Mouse (Mus musculus): ENCODE results near the gene Gtf2h5.

Gene Gtf2h5

DNA sequence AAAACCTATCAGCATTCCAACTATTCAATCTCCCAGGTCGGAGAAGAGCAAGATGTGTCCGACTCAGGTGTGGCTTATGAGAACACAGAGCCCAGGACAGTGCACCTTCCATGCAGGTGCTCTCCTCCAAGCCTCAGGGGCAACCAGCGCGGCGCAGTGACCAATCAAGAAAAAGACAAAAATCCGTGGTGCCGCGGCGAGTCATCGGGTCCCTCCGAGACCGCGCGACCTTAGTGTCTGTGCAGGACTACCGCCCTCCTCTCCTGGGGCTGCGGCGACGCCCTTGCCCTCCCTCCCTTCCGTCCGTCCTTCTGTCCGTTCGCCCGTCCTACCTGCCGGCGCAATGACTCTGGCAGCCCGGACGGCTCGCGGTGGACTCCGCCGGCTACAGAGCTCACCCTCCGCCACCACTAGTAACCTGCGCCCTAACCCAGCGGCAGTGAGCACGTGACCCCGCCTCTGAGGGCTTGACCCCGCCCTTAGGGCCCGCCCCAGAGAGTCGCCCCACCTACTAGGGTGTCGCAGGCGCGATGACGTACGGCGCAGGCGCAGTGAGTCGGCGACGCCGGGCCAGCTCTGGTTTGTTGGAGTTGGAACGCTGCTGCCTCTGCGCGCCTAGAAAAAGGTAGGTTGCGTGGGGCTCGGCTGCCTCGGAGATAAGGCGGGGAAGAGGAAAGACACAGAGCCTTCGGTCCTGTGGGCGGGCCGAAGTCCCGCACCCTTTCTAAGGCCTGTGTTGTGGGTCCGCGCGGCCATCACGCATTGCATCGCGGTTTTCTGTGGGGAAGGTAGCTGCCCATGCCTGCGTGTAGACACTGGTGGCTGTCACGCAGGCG lies at the start of gene Gtf2h5, which contains the start of gene Serac1:
Gtf2h5 (plus strand) TSS at position 500 of the 836 bp plus-strand sequence.
Serac1 (minus strand) TSS at position 455 of the 836 bp plus-strand sequence.
- ChIA-PET POLR2A (interaction anchor here (0.6 to 6.1 kb wide), 66 partner anchors 9 to 1826 kb away, joined by 3 to 93 read pairs (median 4); partner anchors contain the start of genes Tulp4 (in 3 of the 4), Rps6ka2 (in 1 of the 4) and Tmem242 (in 1 of the 4)), CTCF (interaction anchor here in 2 of 4 experiments (0.8 to 2.0 kb wide), 7 partner anchors 12 to 650 kb away, joined by 3 to 20 read pairs (median 3); no protein-coding TSS in a partner anchor)

- CTCF ChIA-PET: interaction anchor here in 3 of 4 experiments (0.5 to 1.6 kb wide), 7 partner anchors 12 to 575 kb away, joined by 3 to 8 read pairs (median 4); no protein-coding TSS in a partner anchor
- POLR2A ChIA-PET: interaction anchor here in 2 of 4 experiments (0.7 to 1.5 kb wide), 9 partner anchors 9 to 595 kb away, joined by 3 to 5 read pairs (median 3); partner anchors contain the start of gene Tmem242 (in 1 of the 2)
Observed at GRCm38 (mm10) chr17:6035661-6036060, 43.9 kb upstream of the Gtf2h5 start.

DNA sequence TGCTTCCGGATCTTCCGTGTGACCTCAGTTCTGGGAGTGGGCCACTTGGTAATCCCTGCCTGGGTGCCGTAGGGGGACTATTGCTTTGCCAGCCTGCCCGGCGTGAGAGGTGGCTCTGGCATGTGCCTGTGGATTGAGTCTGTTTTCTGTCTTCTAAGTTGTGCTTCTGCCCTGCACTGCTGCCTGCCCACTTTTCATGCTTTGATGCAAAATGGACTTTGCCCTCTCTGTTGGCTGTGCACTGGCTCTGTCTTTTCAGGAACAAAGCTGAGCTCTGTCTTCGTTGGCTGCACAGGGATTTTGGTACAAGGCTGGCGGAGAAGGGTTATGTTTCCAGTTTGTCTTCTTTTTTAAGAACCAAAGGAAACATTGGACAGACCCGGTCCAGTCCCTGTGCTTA lies 43.1 kb upstream of the Gtf2h5 start:
- ChIA-PET POLR2A (interaction anchor here in 2 of 4 experiments (0.9 to 1.5 kb wide), 4 partner anchors 9 to 596 kb away, joined by 3 to 5 read pairs (median 3); partner anchors contain the start of gene Tmem242 (in 1 of the 2)), CTCF (interaction anchor here (0.6 to 1.6 kb wide), 7 partner anchors 13 to 730 kb away, joined by 3 to 8 read pairs (median 4); no protein-coding TSS in a partner anchor)

GRCm38 (mm10) chr17:6036872-6037271 lies 42.7 kb upstream of the Gtf2h5 start:
- ChIA-PET CTCF (interaction anchor here in 3 of 4 experiments (0.6 to 1.3 kb wide), 4 partner anchors 13 to 145 kb away, joined by 4 read pairs; no protein-coding TSS in a partner anchor), POLR2A (interaction anchor here in 1 of 4 experiments (1.4 to 1.8 kb wide), 2 partner anchors 11 to 12 kb away, joined by 4 to 5 read pairs; no protein-coding TSS in a partner anchor)

DNA sequence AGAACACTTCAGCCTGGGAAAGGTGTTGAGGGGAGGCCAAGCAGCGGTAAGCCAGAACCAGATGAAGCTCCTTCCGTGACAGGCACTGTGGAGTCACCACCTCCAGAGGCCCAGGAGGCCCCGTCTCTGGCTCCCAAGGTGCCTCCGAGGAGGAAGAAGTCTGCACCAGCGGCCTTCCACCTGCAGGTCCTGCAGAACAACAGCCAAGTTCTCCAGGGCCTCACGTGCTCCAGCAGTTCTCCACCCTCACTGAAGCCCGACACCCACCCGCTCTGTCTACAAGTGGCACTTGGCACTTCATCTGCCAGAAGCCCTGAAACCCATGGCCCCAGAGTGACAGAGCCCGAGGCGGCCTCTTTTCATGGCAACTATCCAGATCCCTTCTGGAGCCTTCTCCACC lies 42.1 kb upstream of the Gtf2h5 start:
- CTCF ChIA-PET: interaction anchor here in 2 of 4 experiments (1.2 to 1.5 kb wide), 1 partner anchor 18 kb away, joined by 4 to 5 read pairs; no protein-coding TSS in a partner anchor

GRCm38 (mm10) chr17:6052801-6053200 lies 26.8 kb upstream of the Gtf2h5 start:
- ChIA-PET POLR2A (interaction anchor here in 1 of 4 experiments (0.9 kb wide), 1 partner anchor 17 kb away, joined by 3 read pairs; no protein-coding TSS in a partner anchor), CTCF (no interaction called here)

More for the DNA sequence above, 42.1 kb upstream of the Gtf2h5 start:
- POLR2A ChIA-PET: interaction anchor here in 1 of 4 experiments (1.0 to 1.8 kb wide), 2 partner anchors 10 to 42 kb away, joined by 4 read pairs; partner anchors contain the start of genes Gtf2h5 and Serac1

GRCm38 (mm10) chr17:6054934-6055355 lies 24.6 kb upstream of the Gtf2h5 start:
- ChIA-PET CTCF (interaction anchor here (0.5 to 3.2 kb wide), 48 partner anchors 10 to 626 kb away, joined by 3 to 20 read pairs (median 4); partner anchors contain the start of genes Gtf2h5 (in 2 of the 4), Serac1 (in 2 of the 4) and Synj2 (in 1 of the 4)), POLR2A (interaction anchor here (0.6 to 3.5 kb wide), 13 partner anchors 10 to 70 kb away, joined by 3 to 27 read pairs (median 4); partner anchors contain the start of genes Gtf2h5 (in 2 of the 4) and Serac1 (in 2 of the 4))

GRCm38 (mm10) chr17:6062793-6063192 lies 16.8 kb upstream of the Gtf2h5 start:
- POLR2A ChIA-PET: interaction anchor here in 1 of 4 experiments (3.6 kb wide), 1 partner anchor 17 kb away, joined by 19 read pairs; the partner anchor contains the start of genes Gtf2h5 and Serac1

DNA sequence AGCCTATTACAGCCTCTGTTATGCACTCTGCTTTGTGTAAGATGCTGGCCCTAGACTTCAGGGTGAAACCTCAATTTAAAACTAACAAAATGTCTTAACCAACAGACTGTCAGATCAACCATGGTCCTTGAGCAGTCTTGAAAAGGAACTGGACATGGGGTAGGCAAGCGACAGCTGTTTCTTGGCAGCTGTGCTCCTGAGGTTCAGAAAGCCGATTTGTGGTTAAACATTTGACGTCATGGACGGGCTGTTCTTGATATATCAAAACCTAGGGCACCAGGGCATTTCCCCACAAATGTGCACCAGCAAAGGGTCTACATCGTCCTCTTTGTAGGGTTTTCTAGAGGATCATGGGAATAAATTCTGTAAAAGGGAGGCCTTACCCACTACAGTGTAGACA lies 16.1 kb upstream of the Gtf2h5 start:
- ChIA-PET POLR2A (interaction anchor here in 2 of 4 experiments (1.0 to 3.6 kb wide), 3 partner anchors 10 to 36 kb away, joined by 3 to 19 read pairs (median 3); partner anchors contain the start of genes Gtf2h5 (in 1 of the 2) and Serac1 (in 1 of the 2)), CTCF (interaction anchor here in 2 of 4 experiments (0.6 to 4.1 kb wide), 3 partner anchors 8 to 126 kb away, joined by 3 to 17 read pairs (median 4); no protein-coding TSS in a partner anchor)

More at GRCm38 (mm10) chr17:6062793-6063192, 16.8 kb upstream of the Gtf2h5 start:
- CTCF ChIA-PET: interaction anchor here in 2 of 4 experiments (1.1 to 4.1 kb wide), 2 partner anchors 7 to 33 kb away, joined by 3 to 17 read pairs; no protein-coding TSS in a partner anchor

- ChIA-PET POLR2A (interaction anchor here in 1 of 4 experiments (0.9 to 3.6 kb wide), 3 partner anchors 9 to 81 kb away, joined by 3 to 19 read pairs (median 3); partner anchors contain the start of genes Gtf2h5 and Serac1), CTCF (interaction anchor here in 1 of 4 experiments (0.7 to 4.1 kb wide), 2 partner anchors 11 to 12 kb away, joined by 4 to 17 read pairs; no protein-coding TSS in a partner anchor)
Observed at GRCm38 (mm10) chr17:6066021-6066420, 13.6 kb upstream of the Gtf2h5 start.

DNA sequence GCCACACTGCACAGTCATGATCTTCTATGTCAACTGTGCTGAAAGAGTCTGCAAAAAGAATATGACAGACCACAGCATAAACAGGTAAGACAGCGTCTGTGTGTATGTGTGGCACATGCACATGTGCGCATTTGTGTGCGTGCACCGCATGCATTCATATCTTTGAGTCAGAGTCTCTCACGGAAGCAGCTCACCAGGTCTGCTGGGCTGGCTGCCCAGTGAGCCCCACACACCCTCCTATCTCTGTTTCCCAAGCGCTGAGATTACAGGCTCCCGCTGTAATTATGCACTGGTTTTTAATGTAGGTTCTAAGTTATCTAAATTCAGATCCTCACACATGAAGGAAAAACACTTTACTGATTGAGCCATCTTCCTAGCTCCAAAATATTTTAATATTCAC lies 12.0 kb upstream of the Gtf2h5 start:
- ChIA-PET CTCF (interaction anchor here in 1 of 4 experiments (1.0 kb wide), 1 partner anchor 12 kb away, joined by 3 read pairs; the partner anchor contains the start of genes Gtf2h5 and Serac1), POLR2A (no interaction called here)

DNA sequence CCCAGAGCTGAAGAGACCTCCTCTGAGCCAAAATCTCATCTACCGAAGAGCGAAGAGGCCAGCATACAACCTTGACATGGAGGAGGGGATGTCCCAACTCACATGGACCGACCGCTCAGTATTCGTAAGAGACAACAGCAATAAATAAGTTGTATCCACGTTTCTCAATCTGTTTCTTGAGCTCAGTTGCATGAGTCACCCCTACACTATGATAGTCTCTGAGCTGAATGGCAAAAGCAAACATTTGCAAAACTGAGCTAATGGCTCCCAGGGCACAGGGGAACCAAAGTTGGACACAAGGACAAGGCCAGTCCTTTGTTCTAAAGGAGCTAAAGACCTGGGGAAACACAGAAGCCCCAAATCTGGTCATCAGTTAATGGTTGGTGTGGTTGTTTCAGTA lies 9.7 kb upstream of the Gtf2h5 start:
- ChIA-PET POLR2A (interaction anchor here in 3 of 4 experiments (0.9 to 3.2 kb wide), 10 partner anchors 9 to 27 kb away, joined by 3 to 21 read pairs (median 5); partner anchors contain the start of genes Gtf2h5 (in 3 of the 3) and Serac1 (in 3 of the 3)), CTCF (interaction anchor here in 3 of 4 experiments (0.8 to 1.1 kb wide), 3 partner anchors 14 to 15 kb away, joined by 3 read pairs; no protein-coding TSS in a partner anchor)

- ChIA-PET POLR2A (interaction anchor here in 2 of 4 experiments (0.8 to 2.0 kb wide), 5 partner anchors 8 to 24 kb away, joined by 3 to 5 read pairs (median 3); no protein-coding TSS in a partner anchor), CTCF (interaction anchor here in 1 of 4 experiments (4.8 kb wide), 1 partner anchor 17 kb away, joined by 18 read pairs; no protein-coding TSS in a partner anchor)
Observed at GRCm38 (mm10) chr17:6073405-6073804, 6.2 kb upstream of the Gtf2h5 start.

DNA sequence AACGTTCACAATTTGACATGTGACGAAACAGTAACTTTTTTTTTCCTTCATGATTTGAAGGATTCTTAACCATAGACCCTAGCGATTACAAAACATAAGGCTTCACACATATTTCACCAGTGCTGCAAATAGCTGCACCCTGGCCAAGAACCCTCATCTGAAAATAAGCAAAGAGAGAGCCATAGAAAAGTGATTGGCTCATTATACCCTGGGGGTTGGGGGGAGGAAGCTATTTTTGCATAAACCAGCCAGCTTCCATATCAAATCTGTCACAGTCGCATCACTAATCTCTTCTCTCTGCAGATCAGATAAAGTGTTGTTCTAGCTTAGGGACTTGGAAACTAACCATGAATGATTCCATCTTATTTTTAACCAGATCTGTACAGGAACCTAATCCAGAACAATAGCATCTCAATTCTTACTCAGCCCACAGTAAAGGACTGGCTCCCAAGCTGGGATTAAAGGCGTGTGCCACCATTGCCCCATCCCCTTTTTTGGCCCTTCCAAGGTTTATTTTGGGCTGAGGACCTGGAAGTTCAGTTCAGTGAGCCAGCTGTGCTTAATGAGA lies 3.8 kb downstream of the Gtf2h5 start:
- CTCF ChIA-PET: interaction anchor here in 2 of 4 experiments (1.2 to 1.3 kb wide), 2 partner anchors 28 kb away, joined by 5 to 6 read pairs; no protein-coding TSS in a partner anchor

DNA sequence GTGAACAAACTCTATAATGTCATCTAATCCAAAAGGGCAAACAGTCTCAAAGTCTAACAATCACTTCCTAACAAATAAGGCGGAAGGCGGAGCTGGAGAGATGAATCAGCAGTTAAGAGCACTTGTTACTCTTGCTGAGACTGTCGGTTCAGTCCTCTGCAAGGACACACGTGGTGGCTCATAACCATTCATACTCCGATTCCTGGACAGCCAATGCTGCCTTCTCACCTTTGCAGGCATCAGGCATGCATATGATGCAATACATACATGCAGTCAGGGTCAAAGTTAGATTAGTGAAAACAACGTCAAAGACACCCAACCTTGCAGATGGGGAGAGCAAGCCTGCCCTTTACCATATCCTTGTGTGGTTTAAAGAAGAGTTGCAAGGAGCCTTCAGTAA lies 12.0 kb downstream of the Gtf2h5 start:
- POLR2A ChIA-PET: interaction anchor here in 3 of 4 experiments (1.1 to 11.1 kb wide), 4 partner anchors 10 to 12 kb away, joined by 5 to 93 read pairs (median 14); partner anchors contain the start of genes Gtf2h5 (in 2 of the 3) and Serac1 (in 2 of the 3)
- CTCF ChIA-PET: interaction anchor here in 1 of 4 experiments (0.7 kb wide), 1 partner anchor 12 kb away, joined by 3 read pairs; the partner anchor contains the start of genes Gtf2h5 and Serac1

More for the DNA sequence above, 3.8 kb downstream of the Gtf2h5 start:
- POLR2A ChIA-PET: interaction anchor here in 3 of 4 experiments (0.6 to 6.1 kb wide), 7 partner anchors 9 to 700 kb away, joined by 3 to 93 read pairs (median 6); partner anchors contain the start of gene Tulp4 (in 1 of the 3)

DNA sequence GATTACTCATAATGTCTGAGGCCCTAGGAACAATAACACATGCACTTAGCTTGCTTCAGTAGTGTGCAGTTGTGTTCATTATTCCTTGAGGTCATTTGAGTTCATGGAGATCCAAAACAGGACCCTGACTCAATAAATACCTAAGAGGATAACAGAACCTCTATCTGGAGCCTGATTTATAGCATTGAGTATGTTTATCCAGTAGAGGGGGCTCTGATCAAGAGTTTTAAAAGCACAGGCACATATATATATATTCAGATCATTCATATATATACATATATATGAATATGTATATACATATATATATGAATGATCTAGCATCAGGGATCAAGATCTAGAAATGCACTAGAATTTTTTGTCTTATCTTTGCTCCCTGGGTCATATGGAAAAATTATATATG lies 16.0 kb downstream of the Gtf2h5 start:
- ChIA-PET CTCF (interaction anchor here in 3 of 4 experiments (0.6 to 1.2 kb wide), 4 partner anchors 16 to 106 kb away, joined by 3 to 6 read pairs (median 4); partner anchors contain the start of genes Gtf2h5 (in 1 of the 3) and Serac1 (in 1 of the 3)), POLR2A (interaction anchor here in 2 of 4 experiments (0.6 to 11.1 kb wide), 4 partner anchors 8 to 641 kb away, joined by 3 to 93 read pairs (median 3); partner anchors contain the start of genes Gtf2h5 (in 1 of the 2) and Serac1 (in 1 of the 2))
